10 mouse cellular contexts compared by ENCODE assay signal in the genomic region with DNA sequence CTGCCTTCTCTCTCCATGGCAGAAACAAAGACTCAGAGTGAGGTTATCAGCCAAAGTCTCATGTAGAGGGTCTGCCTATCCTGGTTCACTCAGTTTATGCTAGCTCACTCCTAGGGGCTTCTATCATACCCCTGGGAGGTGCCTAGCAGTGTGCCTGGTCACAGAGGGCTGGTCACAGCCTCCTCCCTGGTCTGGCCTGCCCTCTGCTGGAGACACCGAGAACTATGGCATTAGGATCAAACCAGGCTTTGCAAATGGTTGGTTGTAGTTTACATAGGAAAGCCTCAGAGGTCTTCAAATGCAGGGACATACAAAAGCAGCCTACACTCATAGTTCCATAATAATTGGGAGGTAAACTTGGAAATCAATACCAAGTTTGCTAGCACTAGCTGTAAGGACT. TPM values are rescaled to one million over a fixed set of nuclear protein-coding genes. Genes with fewer than 3 reads are reported as not detected.
A peak's percentile ranks its signal among the peaks of the same experiment; 100 is the strongest.
DNase-seq lines count a peak whose midpoint lies in the region; ATAC-seq and TF ChIP-seq lines count a peak whose summit lies in the region.
"Had no signal": no experiment of that assay in that cellular context is flagged by ENCODE, and none has a peak within 500 bp of the region (broad histone marks: within the 10 kb centered on the region; RNA-seq: fewer than 3 reads in every experiment).

No protein-coding gene starts in this region.

- no peak overlapping the region for H3K27ac ChIP-seq in heart, postnatal 0 days (ENCODE audit: low read depth)
- no peak overlapping the region for H3K27ac ChIP-seq in heart, embryonic 11.5 days (ENCODE audit: low read depth, low read length)
- H3K27ac ChIP-seq in bone marrow, adult 2 months (ENCODE audit: control insufficient read depth, insufficient read depth, low read depth, low read length, poor library complexity) = no peak overlapping the region
- H3K27ac ChIP-seq in forebrain, embryonic 12.5 days = no peak overlapping the region
- H3K27ac ChIP-seq: stomach, embryonic 15.5 days had no signal

- no peak for DNase-seq in heart, postnatal 0 days (ENCODE audit: low spot score)
- peak; percentile 23 to 62 for DNase-seq in spleen, postnatal 10 days (ENCODE audit: low spot score in 2 of 2)
- DNase-seq in spleen, adult 12 weeks (ENCODE audit: low spot score) = no peak
- peak; percentile 28 for DNase-seq in mesoderm, embryonic 11.5 days (ENCODE audit: low read depth, low spot score)

- peak; percentile 49; the same call in 1 of the 2 replicates for ATAC-seq in heart, postnatal 0 days (ENCODE audit: insufficient read depth, low read depth)
- no peak for ATAC-seq in heart, embryonic 11.5 days (replicated peaks; ENCODE audit: insufficient number of reproducible peaks, low FRiP score, low TSS enrichment)
- 0 out of 2 replicates have a peak, but pooled peaks have one; percentile 51 for ATAC-seq in erythroid progenitor cell, adult 5-6 weeks (replicated peaks; ENCODE audit: low FRiP score, poor library complexity, severe bottlenecking)
- ATAC-seq in forebrain, embryonic 12.5 days (ENCODE audit: low FRiP score) = no peak

- WGBS in heart, postnatal 0 days = 0% methylated on average over 1 of the region's 1 CpGs
- WGBS in heart, embryonic 11.5 days (ENCODE audit: insufficient replicate concordance) = 4% methylated on average over 1 of the region's 1 CpGs
- WGBS in bone marrow, adult 2 months = 0% methylated on average over 1 of the region's 1 CpGs
- WGBS in forebrain, embryonic 12.5 days = 0% methylated on average over 1 of the region's 1 CpGs

- no peaks in the 10 kb centered on the region for H3K4me1 ChIP-seq in heart, postnatal 0 days (ENCODE audit: control insufficient read depth, insufficient read depth)
- H3K4me1 ChIP-seq in heart, embryonic 11.5 days (ENCODE audit: control insufficient read depth, insufficient read depth, low read length) = no peaks in the 10 kb centered on the region
- no peaks in the 10 kb centered on the region for H3K4me1 ChIP-seq in bone marrow, adult 2 months (ENCODE audit: control insufficient read depth, insufficient read depth, low read length)
- no peaks in the 10 kb centered on the region for H3K4me1 ChIP-seq in forebrain, embryonic 12.5 days
- H3K4me1 ChIP-seq: stomach, embryonic 15.5 days had no signal

- no peak overlapping the region for H3K9ac ChIP-seq in heart, postnatal 0 days (replicated peaks; ENCODE audit: low read depth, low read length)
- no peak overlapping the region for H3K9ac ChIP-seq in heart, embryonic 11.5 days (ENCODE audit: low read depth, low read length)
- no peak overlapping the region for H3K9ac ChIP-seq in forebrain, embryonic 12.5 days
- H3K9ac ChIP-seq: stomach, embryonic 15.5 days had no signal

- no peaks in the 10 kb centered on the region for H3K36me3 ChIP-seq in heart, postnatal 0 days (replicated peaks; ENCODE audit: control insufficient read depth, insufficient read depth, low read length)
- no peaks in the 10 kb centered on the region for H3K36me3 ChIP-seq in heart, embryonic 11.5 days (ENCODE audit: control insufficient read depth, insufficient read depth, low read length)
- H3K36me3 ChIP-seq in forebrain, embryonic 12.5 days (replicated peaks) = no peaks in the 10 kb centered on the region
- H3K36me3 ChIP-seq: stomach, embryonic 15.5 days had no signal

- no peak overlapping the region for H3K4me2 ChIP-seq in heart, postnatal 0 days (ENCODE audit: low read depth, low read length)
- no peak overlapping the region for H3K4me2 ChIP-seq in heart, embryonic 11.5 days
- H3K4me2 ChIP-seq in forebrain, embryonic 12.5 days = no peak overlapping the region
- H3K4me2 ChIP-seq: stomach, embryonic 15.5 days had no signal

- no peak for TF ChIP-seq EP300 in heart, postnatal 0 days (IDR thresholded peaks at IDR 0.05; ENCODE audit: low read depth)

- TF ChIP-seq POLR2A in bone marrow, adult 2 months (IDR thresholded peaks at IDR 0.05; ENCODE audit: borderline replicate concordance, control insufficient read depth, low read depth, low read length) = no peak

- TF ChIP-seq CTCF in heart, postnatal 0 days (IDR thresholded peaks at IDR 0.05; ENCODE audit: low read depth) = peak; percentile 73
- TF ChIP-seq CTCF in bone marrow, adult 2 months (IDR thresholded peaks at IDR 0.05; ENCODE audit: control insufficient read depth, insufficient read depth, low read length) = peak; percentile 74

- H3K4me3 ChIP-seq in heart, postnatal 0 days (ENCODE audit: low read depth, low read length) = no peak overlapping the region
- H3K4me3 ChIP-seq in heart, embryonic 11.5 days (ENCODE audit: low read depth, low read length) = no peak overlapping the region
- no peak overlapping the region for H3K4me3 ChIP-seq in bone marrow, adult 2 months (replicated peaks; ENCODE audit: control insufficient read depth, low read depth, low read length)
- H3K4me3 ChIP-seq in forebrain, embryonic 12.5 days (replicated peaks) = no peak overlapping the region
- H3K4me3 ChIP-seq: stomach, embryonic 15.5 days had no signal

- no peaks in the 10 kb centered on the region for H3K9me3 ChIP-seq in heart, postnatal 0 days (replicated peaks; ENCODE audit: control insufficient read depth, low read length)
- no peaks in the 10 kb centered on the region for H3K9me3 ChIP-seq in heart, embryonic 11.5 days (replicated peaks; ENCODE audit: control insufficient read depth, low read length)
- H3K9me3 ChIP-seq in forebrain, embryonic 12.5 days = no peaks in the 10 kb centered on the region
- H3K9me3 ChIP-seq: stomach, embryonic 15.5 days had no signal

- no peaks in the 10 kb centered on the region for H3K27me3 ChIP-seq in heart, postnatal 0 days (ENCODE audit: control insufficient read depth, insufficient read depth, low read length)
- peaks cover 2% of the 10 kb centered on the region; the same call in 1 of the 2 replicates for H3K27me3 ChIP-seq in heart, embryonic 11.5 days (ENCODE audit: control insufficient read depth, insufficient read depth, low read length)
- H3K27me3 ChIP-seq in forebrain, embryonic 12.5 days = peaks cover 9% of the 10 kb centered on the region; the same call in 1 of the 2 replicates
- H3K27me3 ChIP-seq: stomach, embryonic 15.5 days had no signal

RNA-seq across cellular contexts. Expression of a gene that starts 2.4 kb away (rescaled TPM):
- total RNA-seq in heart, postnatal 0 days (2014; rRNA removed; ENCODE audit: low replicate concordance) = 15.2 and 28.1 TPM in 2 replicates
- 26.2 and 35.5 TPM in 2 replicates for polyA plus RNA-seq in heart, postnatal 0 days (2015; fragmentation: Nextera tagmentation; extraction: Ambion mirVana)
- not detected in 2 replicates for polyA plus RNA-seq in heart, embryonic 11.5 days (2014; fragmentation: Nextera tagmentation; extraction: Ambion mirVana)
- polyA plus RNA-seq in bone marrow, adult 2 months (2011; ENCODE audit: insufficient read depth, insufficient read length, low replicate concordance, missing spikeins) = not detected in 2 replicates
- total RNA-seq in erythroid progenitor cell, adult 5-6 weeks (2015; ENCODE audit: low replicate concordance) = not detected in 2 replicates
- not detected in 2 replicates for total RNA-seq in erythroid progenitor cell, adult 5-6 weeks (2017; ENCODE audit: low replicate concordance)
- polyA plus RNA-seq in forebrain, embryonic 12.5 days (2016; fragmentation: Nextera tagmentation; extraction: Ambion mirVana) = not detected in 2 replicates

RNA-seq across cellular contexts. Expression of a gene that starts 5.3 kb away (rescaled TPM):
- total RNA-seq in heart, postnatal 0 days (2014; rRNA removed; ENCODE audit: low replicate concordance) = not detected in 2 replicates
- 0.33 and 0.56 TPM in 2 replicates for polyA plus RNA-seq in heart, postnatal 0 days (2015; fragmentation: Nextera tagmentation; extraction: Ambion mirVana)
- polyA plus RNA-seq in heart, embryonic 11.5 days (2014; fragmentation: Nextera tagmentation; extraction: Ambion mirVana) = 0.69 and 1.6 TPM in 2 replicates
- polyA plus RNA-seq in bone marrow, adult 2 months (2011; ENCODE audit: insufficient read depth, insufficient read length, low replicate concordance, missing spikeins) = not detected in 2 replicates
- not detected in 2 replicates for total RNA-seq in erythroid progenitor cell, adult 5-6 weeks (2015; ENCODE audit: low replicate concordance)
- not detected in 2 replicates for total RNA-seq in erythroid progenitor cell, adult 5-6 weeks (2017; ENCODE audit: low replicate concordance)
- 0.29 and 0.45 TPM in 2 replicates for polyA plus RNA-seq in forebrain, embryonic 12.5 days (2016; fragmentation: Nextera tagmentation; extraction: Ambion mirVana)

RNA-seq across cellular contexts. Expression of a gene that starts 18.4 kb away (rescaled TPM):
- 0.23 and 5.3 TPM in 2 replicates for total RNA-seq in heart, postnatal 0 days (2014; rRNA removed; ENCODE audit: low replicate concordance)
- 0.80 and 1.2 TPM in 2 replicates for polyA plus RNA-seq in heart, postnatal 0 days (2015; fragmentation: Nextera tagmentation; extraction: Ambion mirVana)
- not detected in 2 replicates for polyA plus RNA-seq in heart, embryonic 11.5 days (2014; fragmentation: Nextera tagmentation; extraction: Ambion mirVana)
- polyA plus RNA-seq in bone marrow, adult 2 months (2011; ENCODE audit: insufficient read depth, insufficient read length, low replicate concordance, missing spikeins) = not detected in 2 replicates
- total RNA-seq in erythroid progenitor cell, adult 5-6 weeks (2015; ENCODE audit: low replicate concordance) = not detected in 2 replicates
- total RNA-seq in erythroid progenitor cell, adult 5-6 weeks (2017; ENCODE audit: low replicate concordance) = not detected in 2 replicates
- polyA plus RNA-seq in forebrain, embryonic 12.5 days (2016; fragmentation: Nextera tagmentation; extraction: Ambion mirVana) = not detected in 2 replicates

RNA-seq across cellular contexts. Expression of a gene that starts 45.3 kb away (rescaled TPM):
- not detected in 2 replicates for total RNA-seq in heart, postnatal 0 days (2014; rRNA removed; ENCODE audit: low replicate concordance)
- not detected in 2 replicates for polyA plus RNA-seq in heart, postnatal 0 days (2015; fragmentation: Nextera tagmentation; extraction: Ambion mirVana)
- polyA plus RNA-seq in heart, embryonic 11.5 days (2014; fragmentation: Nextera tagmentation; extraction: Ambion mirVana) = not detected in 2 replicates
- not detected in 2 replicates for polyA plus RNA-seq in bone marrow, adult 2 months (2011; ENCODE audit: insufficient read depth, insufficient read length, low replicate concordance, missing spikeins)
- not detected in 2 replicates for total RNA-seq in erythroid progenitor cell, adult 5-6 weeks (2015; ENCODE audit: low replicate concordance)
- total RNA-seq in erythroid progenitor cell, adult 5-6 weeks (2017; ENCODE audit: low replicate concordance) = not detected in 2 replicates
- polyA plus RNA-seq in forebrain, embryonic 12.5 days (2016; fragmentation: Nextera tagmentation; extraction: Ambion mirVana) = not detected in 2 replicates
- polyA plus RNA-seq: limb, embryonic 14.5 days; stomach, embryonic 15.5 days had no signal

RNA-seq across cellular contexts. Expression of a gene that starts 55.3 kb away (rescaled TPM):
- not detected in 2 replicates for total RNA-seq in heart, postnatal 0 days (2014; rRNA removed; ENCODE audit: low replicate concordance)
- polyA plus RNA-seq in heart, postnatal 0 days (2015; fragmentation: Nextera tagmentation; extraction: Ambion mirVana) = not detected in 2 replicates
- not detected in 2 replicates for polyA plus RNA-seq in heart, embryonic 11.5 days (2014; fragmentation: Nextera tagmentation; extraction: Ambion mirVana)
- 1.7 TPM in 1 of 2 replicates, not detected in the other for polyA plus RNA-seq in bone marrow, adult 2 months (2011; ENCODE audit: insufficient read depth, insufficient read length, low replicate concordance, missing spikeins)
- 2.5 TPM in 1 of 2 replicates, not detected in the other for total RNA-seq in erythroid progenitor cell, adult 5-6 weeks (2015; ENCODE audit: low replicate concordance)
- not detected in 2 replicates for total RNA-seq in erythroid progenitor cell, adult 5-6 weeks (2017; ENCODE audit: low replicate concordance)
- polyA plus RNA-seq in forebrain, embryonic 12.5 days (2016; fragmentation: Nextera tagmentation; extraction: Ambion mirVana) = not detected in 2 replicates
- polyA plus RNA-seq: limb, embryonic 14.5 days; stomach, embryonic 15.5 days had no signal

Comparison
In these comparisons a context has a peak if more than half of its experiments do, and no peak if none do; other contexts are left out.
1. ATAC-seq: peak in heart, postnatal 0 days (single experiment) and erythroid progenitor cell, adult 5-6 weeks (single experiment); none in heart, embryonic 11.5 days (single experiment) and forebrain, embryonic 12.5 days (single experiment).
2. DNase-seq: peak in spleen, postnatal 10 days (2 of 2) and mesoderm, embryonic 11.5 days (single experiment); none in heart, postnatal 0 days (single experiment) and spleen, adult 12 weeks (single experiment).
3. RNA of a gene that starts 2.4 kb away (polyA plus RNA-seq): 26.2 to 35.5 TPM in heart, postnatal 0 days; not detected in heart, embryonic 11.5 days, not detected in bone marrow, adult 2 months and not detected in forebrain, embryonic 12.5 days; every median in the first group is over 10 times any median in the second.